Mouse (Mus musculus) embryonic facial prominence, embryonic 14.5 days (tissue): Measurements from ENCODE around the gene Rapgef4. TPM values are rescaled to one million over a fixed set of nuclear protein-coding genes. Genes with fewer than 3 reads are reported as not detected.

Experiments
- ATAC-seq: fragments of 200-750 bp; cut with Nextera tagmentation; 2 replicates; pipeline ENCODE4 v1.8.0; 2017; ENCODE audit warnings: low read depth, moderate number of reproducible peaks, moderate TSS enrichment
- DNase-seq: peaks from one replicate; pipeline ENCODE4 v3.0.0-alpha.2; 2015; ENCODE audit warnings: low spot score
- H3K27ac ChIP-seq: fragments of 300-500 bp; sonication (generic); replicated peaks from 2 replicates; pipeline ENCODE4 v1.5.1; 2014; ENCODE audit warnings: low read depth, mild to moderate bottlenecking, low read length, moderate library complexity
- H3K27me3 ChIP-seq: fragments of 300-500 bp; sonication (generic); replicated peaks from 2 replicates; pipeline ENCODE4 v1.6.1; 2014; ENCODE audit warnings: low read length; ENCODE audit not compliant: control insufficient read depth, insufficient read depth
- H3K36me3 ChIP-seq: fragments of 300-500 bp; sonication (generic); 2 replicates; pipeline ENCODE4 v1.6.1; 2014; ENCODE audit warnings: low read length, mixed read lengths; ENCODE audit not compliant: control insufficient read depth, insufficient read depth
- H3K4me1 ChIP-seq: fragments of 300-500 bp; sonication (generic); 2 replicates; pipeline ENCODE4 v1.6.1; 2014; ENCODE audit warnings: antibody characterized with exemption, low read length; ENCODE audit not compliant: control insufficient read depth, insufficient read depth
- H3K4me2 ChIP-seq: fragments of 300-500 bp; sonication (generic); 2 replicates; pipeline ENCODE4 v1.6.1; 2014; ENCODE audit warnings: low read depth, mild to moderate bottlenecking, low read length, moderate library complexity, mixed read lengths
- H3K4me3 ChIP-seq: fragments of 300-500 bp; sonication (generic); 2 replicates; pipeline ENCODE4 v1.5.1; 2014; ENCODE audit warnings: low read depth, mild to moderate bottlenecking, low read length
- H3K9ac ChIP-seq: fragments of 300-500 bp; sonication (generic); 2 replicates; pipeline ENCODE4 v1.6.1; 2014; ENCODE audit warnings: low read depth, mild to moderate bottlenecking, low read length, moderate library complexity, mixed read lengths
- H3K9me3 ChIP-seq: fragments of 300-500 bp; sonication (generic); 2 replicates; pipeline ENCODE4 v1.6.1; 2016; ENCODE audit warnings: low read length; ENCODE audit not compliant: control insufficient read depth
- WGBS: fragments of 180-500 bp; shearing (Covaris S2); extraction: QIAGEN DNeasy Blood & Tissue Kit; methylation state at CpG from one replicate; pipeline ENCODE4 v1.1.7; 2014; 5-methylcytosine and 5-hydroxymethylcytosine counted together
- polyA plus RNA-seq: library from polyadenylated mRNA; unstranded; fragments of >200 nt; fragmentation: Nextera tagmentation; extraction: Ambion mirVana; gene quantifications from 2 replicates; pipeline ENCODE4 v1.2.1, GENCODE M21; 2014

Rapgef4 gene
- 2.6 and 2.9 TPM in 2 replicates for polyA plus RNA-seq

GRCm38 (mm10) chr2:71980771-71981342 is at the start of gene Rapgef4:
Gene Rapgef4, plus strand, starts transcription at chr2:71981240.
- Histone ChIP-seq H3K36me3 (no peaks in the 10 kb centered on the region), H3K9me3 (no peaks in the 10 kb centered on the region), H3K9ac (peak within 1 kb of the TSS; percentile 60), H3K27me3 (peaks cover 21% of the 10 kb centered on the region), H3K4me3 (peak within 1 kb of the TSS; percentile 56), H3K27ac (no peak within 1 kb of the TSS), H3K4me1 (peaks cover 5% of the 10 kb centered on the region; the same call in 1 of the 2 replicates), H3K4me2 (peak within 1 kb of the TSS; percentile 96)
- ATAC-seq (peak; percentile 44; the same call in 1 of the 2 replicates), DNase-seq (peak; percentile 12)
- WGBS: under 1% methylated on average over 13 of the region's 52 CpGs

GRCm38 (mm10) chr2:71934046-71934445 is 47.0 kb upstream of the Rapgef4 start:
- Histone ChIP-seq H3K4me3 (no peak overlapping the region), H3K27me3 (no peaks in the 10 kb centered on the region), H3K36me3 (no peaks in the 10 kb centered on the region), H3K9me3 (no peaks in the 10 kb centered on the region), H3K4me2 (no peak overlapping the region), H3K4me1 (peaks cover 5% of the 10 kb centered on the region; the same call in 1 of the 2 replicates), H3K27ac (no peak overlapping the region), H3K9ac (no peak overlapping the region)
- DNase-seq (no peak), ATAC-seq (no peak)
- 90% methylated on average over 8 of the region's 8 CpGs for WGBS

GRCm38 (mm10) chr2:71936711-71937110 is 44.3 kb upstream of the Rapgef4 start:
- Histone ChIP-seq H3K4me3 (no peak overlapping the region), H3K27me3 (no peaks in the 10 kb centered on the region), H3K27ac (no peak overlapping the region), H3K9ac (no peak overlapping the region), H3K4me1 (peaks cover 5% of the 10 kb centered on the region; the same call in 1 of the 2 replicates), H3K36me3 (no peaks in the 10 kb centered on the region), H3K9me3 (no peaks in the 10 kb centered on the region), H3K4me2 (no peak overlapping the region)
- DNase-seq (no peak), ATAC-seq (no peak)
- WGBS: 97% methylated on average over 1 of the region's 1 CpGs

- Histone ChIP-seq H3K27me3 (no peaks in the 10 kb centered on the region), H3K4me3 (no peak overlapping the region), H3K9me3 (no peaks in the 10 kb centered on the region), H3K27ac (no peak overlapping the region), H3K4me1 (peaks cover 5% of the 10 kb centered on the region; the same call in 1 of the 2 replicates), H3K4me2 (no peak overlapping the region), H3K36me3 (no peaks in the 10 kb centered on the region), H3K9ac (no peak overlapping the region)
- DNase-seq (no peak), ATAC-seq (no peak)
- 83% methylated on average over 3 of the region's 3 CpGs for WGBS
Observed at GRCm38 (mm10) chr2:71937649-71938308, 43.3 kb upstream of the Rapgef4 start.

GRCm38 (mm10) chr2:71938716-71939393 is 42.2 kb upstream of the Rapgef4 start:
- Histone ChIP-seq H3K9me3 (no peaks in the 10 kb centered on the region), H3K4me3 (no peak overlapping the region), H3K9ac (no peak overlapping the region), H3K4me2 (no peak overlapping the region), H3K27me3 (no peaks in the 10 kb centered on the region), H3K27ac (no peak overlapping the region), H3K36me3 (no peaks in the 10 kb centered on the region), H3K4me1 (peaks cover 5% of the 10 kb centered on the region; the same call in 1 of the 2 replicates)
- DNase-seq (peak; percentile 41), ATAC-seq (no peak)
- 34% methylated on average over 6 of the region's 6 CpGs for WGBS

- 93% methylated on average over 3 of the region's 3 CpGs for whole genome bisulfite sequencing
- Histone ChIP-seq H3K4me2 (no peak overlapping the region), H3K4me1 (peaks cover 5% of the 10 kb centered on the region; the same call in 1 of the 2 replicates), H3K4me3 (no peak overlapping the region), H3K9me3 (no peaks in the 10 kb centered on the region), H3K9ac (no peak overlapping the region), H3K27ac (no peak overlapping the region), H3K36me3 (no peaks in the 10 kb centered on the region), H3K27me3 (no peaks in the 10 kb centered on the region)
- no peak for DNase-seq
- no peak for ATAC-seq
Observed at GRCm38 (mm10) chr2:71941005-71941720, 39.9 kb upstream of the Rapgef4 start.

GRCm38 (mm10) chr2:71941721-71942087 is 39.3 kb upstream of the Rapgef4 start:
- H3K9ac ChIP-seq: no peak overlapping the region
- H3K4me1 ChIP-seq: peaks cover 5% of the 10 kb centered on the region; the same call in 1 of the 2 replicates
- no peaks in the 10 kb centered on the region for H3K36me3 ChIP-seq
- ATAC-seq: no peak
- no peaks in the 10 kb centered on the region for H3K27me3 ChIP-seq
- H3K27ac ChIP-seq: no peak overlapping the region
- H3K4me2 ChIP-seq: no peak overlapping the region
- DNase-seq: no peak
- 94% methylated on average over 5 of the region's 5 CpGs for WGBS
- H3K9me3 ChIP-seq: no peaks in the 10 kb centered on the region
- H3K4me3 ChIP-seq: no peak overlapping the region

- Histone ChIP-seq H3K27me3 (no peaks in the 10 kb centered on the region), H3K4me3 (no peak overlapping the region), H3K27ac (no peak overlapping the region), H3K4me2 (no peak overlapping the region), H3K9ac (no peak overlapping the region), H3K9me3 (no peaks in the 10 kb centered on the region), H3K36me3 (no peaks in the 10 kb centered on the region), H3K4me1 (no peaks in the 10 kb centered on the region)
- no peak for DNase-seq
- ATAC-seq: no peak
- WGBS: 71% methylated on average over 4 of the region's 4 CpGs
Observed at GRCm38 (mm10) chr2:71951212-71951611, 29.8 kb upstream of the Rapgef4 start.
